Mouse (Mus musculus): ENCODE data around the gene Arsg. TPM values are rescaled to one million over a fixed set of nuclear protein-coding genes. Genes with fewer than 3 reads are reported as not detected.
A peak's percentile ranks its signal among the peaks of the same experiment; 100 is the strongest.
"Not testable (repeated sequence)": the region's sequence is repeated elsewhere in the genome, so short reads cannot be mapped to it uniquely, and the experiment has no call there.

Arsg gene
- polyA plus RNA-seq, 1 experiment from 2014 or later: 3.3 TPM

DNA sequence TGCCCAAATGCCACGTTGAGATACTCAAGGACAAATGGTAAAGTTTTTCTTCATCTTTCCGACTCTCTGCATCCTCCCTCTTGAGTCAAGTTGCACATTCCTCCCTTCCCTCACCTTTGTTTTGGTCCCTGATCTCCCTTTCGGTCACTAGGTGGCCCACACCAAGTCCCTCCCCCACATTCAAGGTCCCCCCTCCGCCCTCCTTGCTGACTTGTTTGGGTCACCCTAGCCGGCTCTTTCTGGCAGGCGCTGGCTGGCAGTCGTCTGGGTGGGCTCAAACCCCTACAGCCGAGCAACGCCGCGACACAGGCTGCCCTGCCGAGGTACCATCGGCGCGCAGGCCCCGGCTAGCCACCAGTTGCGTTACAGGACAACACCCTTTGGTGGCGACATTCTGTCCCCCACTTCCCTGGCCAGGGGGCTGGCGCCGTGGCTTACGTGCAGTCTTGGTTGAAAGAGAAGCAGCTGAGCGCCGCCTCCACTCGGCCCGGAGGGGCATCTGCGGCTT lies 137.7 kb downstream of the Arsg start:
- no peak for DNase-seq (ENCODE audit: low spot score)
- 0% methylated on average over 26 of the region's 26 CpGs for WGBS
- Histone ChIP-seq H3K4me3 (peak overlapping the region; percentile 84), H3K27ac (peak overlapping the region; percentile 94), H3K9me3 (no peaks in the 10 kb centered on the region), H3K27me3 (ENCODE audit: insufficient read depth, poor library complexity, severe bottlenecking) (no peaks in the 10 kb centered on the region), H3K36me3 (no peaks in the 10 kb centered on the region), H3K4me1 (peaks cover 35% of the 10 kb centered on the region)

DNA sequence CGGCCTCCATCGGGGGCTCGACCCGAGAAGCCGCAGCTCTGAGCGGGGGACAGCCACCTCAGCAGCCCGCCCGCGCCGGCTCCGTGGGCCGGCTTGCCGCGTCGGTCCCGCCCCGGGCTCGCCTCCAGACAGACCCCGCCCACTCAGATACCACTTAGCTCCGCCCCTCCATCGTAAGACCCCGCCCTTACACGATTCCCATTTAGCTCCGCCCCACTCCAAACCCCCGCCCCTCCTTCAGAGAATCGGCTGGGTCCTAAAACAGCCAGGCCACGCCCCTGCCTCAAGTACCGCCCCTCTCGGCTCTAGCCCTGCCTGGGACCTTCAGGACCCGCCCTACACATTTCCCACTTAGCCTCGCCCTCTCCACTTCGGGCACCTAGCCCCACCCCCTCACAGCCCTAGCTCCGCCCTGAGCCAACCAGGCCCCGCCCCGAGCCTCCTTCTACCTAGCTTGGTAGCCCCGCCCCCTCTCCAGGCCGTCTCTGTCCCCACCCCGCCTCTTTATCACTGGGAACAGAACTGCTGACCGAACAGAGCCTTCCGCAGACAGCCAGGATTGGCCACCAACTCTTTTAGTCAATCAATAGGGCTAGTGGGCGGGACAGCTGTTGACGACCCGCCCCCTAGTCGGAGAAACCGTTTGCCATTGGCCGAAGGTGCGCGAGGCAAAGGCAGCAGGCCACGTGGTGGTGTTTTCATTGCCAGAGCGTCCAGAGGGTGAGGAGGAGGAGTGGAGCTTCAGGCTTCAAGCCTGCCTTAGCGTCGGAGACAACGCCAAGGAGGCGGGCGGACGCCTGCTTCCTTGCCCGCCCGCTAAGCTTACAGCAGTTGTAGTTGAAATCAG lies 138.4 kb downstream of the Arsg start, which contains the start of gene Wipi1:
Gene Wipi1 (minus strand): TSS at position 665 of the 847 bp plus-strand sequence.
- peaks cover 34% of the 10 kb centered on the region for H3K4me1 ChIP-seq
- under 1% methylated on average over 58 of the region's 58 CpGs for WGBS
- no peaks in the 10 kb centered on the region for H3K9me3 ChIP-seq
- peak; percentile 100 for DNase-seq (ENCODE audit: low spot score)
- H3K27me3 ChIP-seq (ENCODE audit: insufficient read depth, poor library complexity, severe bottlenecking): no peaks in the 10 kb centered on the region
- peak within 1 kb of the TSS; percentile 94 for H3K27ac ChIP-seq
- H3K36me3 ChIP-seq: no peaks in the 10 kb centered on the region
- H3K4me3 ChIP-seq: peak within 1 kb of the TSS; percentile 84

DNA sequence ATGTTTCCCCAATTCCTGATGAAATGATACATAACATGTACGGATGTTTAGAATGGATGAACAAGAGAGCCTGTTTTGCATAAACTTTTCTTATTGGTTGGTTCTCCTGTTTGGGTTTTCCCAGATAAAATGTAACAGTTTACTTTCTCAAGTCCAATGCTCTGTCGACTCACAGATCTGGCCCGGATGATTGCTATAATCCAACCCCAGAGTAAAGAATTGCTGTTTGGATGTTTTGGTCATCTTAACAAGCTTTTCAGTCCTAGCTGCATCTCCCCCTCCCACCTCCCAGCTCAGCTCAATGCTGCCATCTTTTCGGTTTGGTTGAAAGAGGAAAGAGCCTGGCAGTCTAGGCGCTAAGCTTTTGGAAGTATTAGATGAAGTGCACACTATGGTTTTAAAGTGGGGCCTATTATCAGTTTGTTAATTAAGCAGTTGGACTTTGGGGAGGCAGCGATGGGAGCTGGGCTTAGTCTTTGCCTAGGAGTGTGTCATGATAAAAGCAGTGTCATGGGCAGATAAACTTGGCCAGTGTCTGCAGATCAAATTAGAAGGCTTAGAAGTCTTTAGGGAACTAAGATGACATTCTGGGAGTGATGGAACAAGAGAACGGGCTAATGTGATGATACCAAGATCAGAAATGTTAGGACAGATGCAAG lies 139.8 kb downstream of the Arsg start:
- peaks cover 41% of the 10 kb centered on the region for H3K4me1 ChIP-seq
- H3K27ac ChIP-seq: no peak overlapping the region
- H3K9me3 ChIP-seq: no peaks in the 10 kb centered on the region
- H3K36me3 ChIP-seq: no peaks in the 10 kb centered on the region
- DNase-seq (ENCODE audit: low spot score): no peak
- 53% methylated on average over 7 of the region's 7 CpGs for WGBS
- no peaks in the 10 kb centered on the region for H3K27me3 ChIP-seq (ENCODE audit: insufficient read depth, poor library complexity, severe bottlenecking)
- H3K4me3 ChIP-seq: no peak overlapping the region

DNA sequence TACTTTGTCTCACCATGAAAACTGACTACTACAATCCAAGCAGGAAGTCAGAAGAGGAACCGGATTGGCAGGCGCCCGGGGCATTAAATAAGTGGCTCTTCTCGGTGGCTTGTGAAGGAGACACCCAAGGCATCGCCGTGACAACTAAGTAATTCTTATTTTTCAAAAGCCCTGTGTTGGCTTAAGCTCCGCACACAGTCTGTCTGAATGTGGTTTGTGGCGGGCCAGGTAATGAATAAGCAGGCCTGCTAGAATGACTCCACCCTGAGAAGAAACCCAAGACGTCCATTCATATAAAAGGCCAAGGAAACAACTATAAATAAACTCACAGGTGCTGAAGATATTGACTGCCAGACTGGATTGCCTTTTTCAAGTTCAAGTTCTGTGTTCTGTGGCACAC lies 142.1 kb downstream of the Arsg start:
- Histone ChIP-seq H3K27me3 (ENCODE audit: insufficient read depth, poor library complexity, severe bottlenecking) (no peaks in the 10 kb centered on the region), H3K27ac (no peak overlapping the region), H3K4me3 (no peak overlapping the region), H3K4me1 (peaks cover 27% of the 10 kb centered on the region), H3K36me3 (no peaks in the 10 kb centered on the region), H3K9me3 (no peaks in the 10 kb centered on the region)
- WGBS: 78% methylated on average over 9 of the region's 9 CpGs
- DNase-seq (ENCODE audit: low spot score): no peak

DNA sequence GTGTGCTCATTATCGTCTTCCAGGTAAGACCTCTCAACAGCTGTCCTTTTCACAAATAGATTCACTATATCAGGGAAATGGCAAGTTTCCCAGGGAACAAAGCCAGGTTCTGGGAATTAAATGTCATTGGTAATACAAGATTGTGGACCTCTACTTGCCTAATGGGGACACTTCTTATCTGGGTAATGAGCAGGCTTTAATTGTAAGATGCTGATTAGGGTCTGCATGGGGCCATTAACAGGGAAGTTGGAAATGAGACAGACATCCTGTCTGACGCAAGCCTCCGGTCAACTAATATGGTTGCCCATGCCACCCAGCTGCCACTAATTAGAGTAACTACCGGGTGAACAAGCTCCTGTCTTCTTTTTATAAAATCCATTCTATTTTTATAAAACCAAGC lies 143.2 kb downstream of the Arsg start:
- peaks cover 25% of the 10 kb centered on the region; the same call in 1 of the 2 replicates for H3K4me1 ChIP-seq
- H3K4me3 ChIP-seq: no peak overlapping the region
- no peaks in the 10 kb centered on the region for H3K27me3 ChIP-seq (ENCODE audit: insufficient read depth, poor library complexity, severe bottlenecking)
- no peak for DNase-seq (ENCODE audit: low spot score)
- no peaks in the 10 kb centered on the region for H3K9me3 ChIP-seq
- 64% methylated on average over 4 of the region's 4 CpGs for WGBS
- no peaks in the 10 kb centered on the region for H3K36me3 ChIP-seq
- no peak overlapping the region; the same call in 1 of the 2 replicates for H3K27ac ChIP-seq

DNA sequence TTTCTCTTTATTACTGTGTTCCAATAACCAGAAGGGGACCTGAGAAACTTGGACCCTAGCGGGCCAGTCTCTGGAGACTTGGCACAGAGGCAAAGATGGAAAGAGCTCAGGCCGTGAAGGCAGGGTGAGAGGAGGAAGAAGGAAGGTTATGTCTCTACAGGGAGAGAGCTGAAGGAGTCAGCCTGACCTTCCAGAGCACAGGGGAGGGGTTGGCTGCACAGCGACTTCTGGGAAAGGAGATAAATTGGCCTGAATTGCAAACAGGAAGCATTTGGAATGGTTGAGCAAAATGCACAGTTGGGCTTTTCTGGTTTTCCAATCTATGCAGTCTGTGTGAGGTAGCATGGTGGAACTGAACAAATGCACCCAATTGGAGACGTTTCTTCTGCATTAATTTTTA lies 143.6 kb downstream of the Arsg start:
- no peaks in the 10 kb centered on the region for H3K27me3 ChIP-seq (ENCODE audit: insufficient read depth, poor library complexity, severe bottlenecking)
- H3K4me1 ChIP-seq: peaks cover 25% of the 10 kb centered on the region
- peak overlapping the region; percentile 44; the same call in 1 of the 2 replicates for H3K27ac ChIP-seq
- DNase-seq (ENCODE audit: low spot score): no peak
- no peaks in the 10 kb centered on the region for H3K9me3 ChIP-seq
- WGBS: 62% methylated on average over 4 of the region's 4 CpGs
- no peaks in the 10 kb centered on the region for H3K36me3 ChIP-seq
- no peak overlapping the region for H3K4me3 ChIP-seq

DNA sequence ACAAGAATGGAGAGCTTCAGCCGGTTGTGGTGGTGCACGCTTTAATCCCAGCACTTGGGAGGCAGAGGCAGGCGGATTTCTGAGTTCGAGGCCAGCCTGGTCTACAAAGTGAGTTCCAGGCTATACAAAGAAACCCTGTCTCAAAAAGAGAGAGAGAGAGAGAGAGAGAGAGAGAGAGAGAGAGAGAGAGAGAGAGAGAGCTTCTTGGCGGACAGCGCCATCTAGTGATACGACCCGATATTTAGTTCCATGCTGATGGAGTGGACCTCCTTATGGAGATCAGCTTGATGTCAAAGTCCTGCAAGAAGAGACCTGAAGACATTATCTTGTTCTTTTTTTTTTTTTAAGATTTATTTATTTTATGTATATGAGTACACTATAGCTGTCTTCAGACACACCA lies 145.9 kb downstream of the Arsg start:
- H3K4me3 ChIP-seq; H3K36me3 ChIP-seq; H3K27me3 ChIP-seq (ENCODE audit: insufficient read depth, poor library complexity, severe bottlenecking); DNase-seq (ENCODE audit: low spot score); H3K27ac ChIP-seq; H3K9me3 ChIP-seq: not testable (repeated sequence)
- WGBS: 31% methylated on average over 8 of the region's 8 CpGs
- peaks cover 40% of the 10 kb centered on the region for H3K4me1 ChIP-seq

DNA sequence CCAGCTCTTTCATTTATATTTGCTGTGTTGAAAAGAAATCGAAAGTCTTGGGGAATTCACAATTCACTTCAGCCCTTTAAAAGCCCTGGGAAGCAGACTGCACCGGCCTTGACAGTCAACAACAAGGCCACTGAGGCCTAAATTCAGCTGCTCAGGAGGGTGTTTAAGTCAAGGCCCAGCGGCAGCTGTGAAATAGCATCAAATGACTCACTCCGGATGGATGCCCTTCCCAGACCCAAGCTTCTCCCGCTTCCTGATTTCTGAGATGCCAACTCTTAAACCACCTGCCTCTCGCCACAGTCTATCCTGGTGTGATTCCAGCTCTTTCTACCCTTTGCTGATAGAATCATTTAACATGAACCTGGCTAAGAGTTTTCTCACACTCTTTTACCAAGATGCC lies 147.2 kb downstream of the Arsg start:
- 74% methylated on average over 6 of the region's 6 CpGs for WGBS
- no peak overlapping the region for H3K4me3 ChIP-seq
- 0 out of 2 replicates have a peak, but pooled peaks cover 3% of the 10 kb centered on the region for H3K9me3 ChIP-seq
- H3K27me3 ChIP-seq (ENCODE audit: insufficient read depth, poor library complexity, severe bottlenecking): no peaks in the 10 kb centered on the region
- no peaks in the 10 kb centered on the region for H3K36me3 ChIP-seq
- peaks cover 40% of the 10 kb centered on the region for H3K4me1 ChIP-seq
- no peak overlapping the region for H3K27ac ChIP-seq
- no peak for DNase-seq (ENCODE audit: low spot score)

DNA sequence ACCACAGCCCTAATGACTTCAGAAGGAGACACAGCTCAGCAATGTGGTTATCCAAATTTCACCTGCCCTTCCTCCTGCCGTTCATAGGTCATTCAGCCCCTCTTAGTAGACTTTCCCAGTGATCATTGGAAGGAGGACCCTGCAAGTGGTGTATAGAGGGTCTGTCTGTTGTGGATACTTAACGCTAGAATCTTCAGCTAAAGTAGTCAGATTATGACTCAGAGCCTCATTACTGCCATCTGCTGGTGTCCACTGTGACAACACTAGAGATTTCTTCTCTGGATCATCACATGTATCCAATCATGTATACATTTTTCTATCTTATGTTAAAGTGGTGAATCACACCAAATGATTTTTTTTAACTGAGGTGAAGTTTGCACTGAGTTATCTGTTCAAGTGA lies 148.0 kb downstream of the Arsg start:
- H3K27ac ChIP-seq: peak overlapping the region; percentile 81; the same call in 1 of the 2 replicates
- no peak for DNase-seq (ENCODE audit: low spot score)
- no peak overlapping the region for H3K4me3 ChIP-seq
- 16% methylated on average over 2 of the region's 2 CpGs for WGBS
- H3K4me1 ChIP-seq: peaks cover 43% of the 10 kb centered on the region
- H3K9me3 ChIP-seq: 0 out of 2 replicates have a peak, but pooled peaks cover 3% of the 10 kb centered on the region
- H3K36me3 ChIP-seq: no peaks in the 10 kb centered on the region
- H3K27me3 ChIP-seq (ENCODE audit: insufficient read depth, poor library complexity, severe bottlenecking): no peaks in the 10 kb centered on the region

DNA sequence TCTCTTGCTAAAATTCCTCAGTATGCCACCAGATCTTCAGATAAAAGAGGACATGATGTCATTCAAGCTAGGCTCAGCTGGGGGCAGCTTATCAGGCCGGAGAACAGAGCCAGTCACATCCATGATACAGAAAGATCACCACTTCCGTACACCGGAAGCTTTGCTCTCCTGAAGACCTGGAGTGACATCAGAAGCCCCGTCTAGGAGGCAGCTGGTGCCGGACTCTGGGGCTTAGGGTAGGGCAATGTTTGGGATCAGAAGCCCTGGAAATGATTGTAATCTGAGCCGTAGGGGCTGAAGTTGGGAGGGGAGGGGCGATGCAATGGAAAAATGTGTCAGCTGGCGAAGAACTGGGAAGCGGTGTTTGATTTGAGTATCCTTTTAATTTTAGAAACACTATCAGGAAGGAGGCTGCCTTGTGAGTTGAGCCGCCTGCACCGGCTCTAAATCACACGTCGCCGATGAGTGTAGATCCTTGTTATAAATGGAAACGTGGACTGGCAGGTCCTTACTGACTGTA lies 149.4 kb downstream of the Arsg start:
- Histone ChIP-seq H3K36me3 (no peaks in the 10 kb centered on the region), H3K27ac (peak overlapping the region; percentile 81), H3K27me3 (ENCODE audit: insufficient read depth, poor library complexity, severe bottlenecking) (no peaks in the 10 kb centered on the region), H3K9me3 (0 out of 2 replicates have a peak, but pooled peaks cover 3% of the 10 kb centered on the region), H3K4me1 (peaks cover 37% of the 10 kb centered on the region), H3K4me3 (peak overlapping the region; percentile 50)
- DNase-seq (ENCODE audit: low spot score): peak; percentile 82
- WGBS: 5% methylated on average over 15 of the region's 15 CpGs
